Mouse (Mus musculus): ENCODE results near the gene Lrrc51.

GRCm38 (mm10) chr7:101973730-101974129 is 40.0 kb upstream of the Lrrc51 start:
- TF ChIP-seq CTCF (IDR thresholded peaks at IDR 0.05; ENCODE audit: low read depth, low read length) (no peak), POLR2A (IDR thresholded peaks at IDR 0.05; ENCODE audit: insufficient read depth, low read length) (no peak)

All from ES-Bruce4 (cell line).